Mouse (Mus musculus) erythroblast, embryonic 14.5 days (primary cell): ENCODE results near the gene Ecd.

Experiments used
- GATA1 ChIP-seq: IDR thresholded peaks from 2 replicates; pipeline ENCODE4 v1.6.1; 2012; ENCODE audit warnings: low read length, inconsistent platforms, mixed read lengths
- TAL1 ChIP-seq: IDR thresholded peaks from 3 replicates; pipeline ENCODE4 v1.6.1; 2012; ENCODE audit warnings: low read length, inconsistent platforms, mixed read lengths

- TF ChIP-seq TAL1, result no peak
- TF ChIP-seq GATA1, result no peak
These were observed 44.4 kb upstream of the Ecd start for GRCm38 (mm10) chr14:20392326-20392725.
